Mouse (Mus musculus): ENCODE data around the gene Wbp4.

The Wbp4 gene

GRCm38 (mm10) chr14:79506207-79506606, 24.9 kb upstream of the Wbp4 start:
- 93% methylated on average over 9 of the region's 9 CpGs for WGBS

- 97% methylated on average over 7 of the region's 7 CpGs for WGBS
Observed at GRCm38 (mm10) chr14:79504246-79505006, 23.1 kb upstream of the Wbp4 start.

GRCm38 (mm10) chr14:79503371-79504075, 22.2 kb upstream of the Wbp4 start:
- WGBS = 50% methylated on average over 5 of the region's 5 CpGs

GRCm38 (mm10) chr14:79500756-79501155, 19.4 kb upstream of the Wbp4 start:
- 68% methylated on average over 4 of the region's 4 CpGs for WGBS

- 87% methylated on average over 9 of the region's 9 CpGs for WGBS
Observed at GRCm38 (mm10) chr14:79499326-79499725, 18.0 kb upstream of the Wbp4 start.

GRCm38 (mm10) chr14:79494349-79494748, 13.0 kb upstream of the Wbp4 start:
- 90% methylated on average over 6 of the region's 6 CpGs for WGBS

GRCm38 (mm10) chr14:79490246-79490645, 8.9 kb upstream of the Wbp4 start:
- WGBS = 71% methylated on average over 3 of the region's 3 CpGs

- 78% methylated on average over 12 of the region's 12 CpGs for WGBS
Observed at GRCm38 (mm10) chr14:79489150-79489549, 7.8 kb upstream of the Wbp4 start.

GRCm38 (mm10) chr14:79488531-79488930, 7.2 kb upstream of the Wbp4 start:
- 85% methylated on average over 9 of the region's 9 CpGs for WGBS

GRCm38 (mm10) chr14:79486993-79487731, 5.8 kb upstream of the Wbp4 start:
- 13% methylated on average over 19 of the region's 19 CpGs for WGBS

GRCm38 (mm10) chr14:79486617-79486992, 5.3 kb upstream of the Wbp4 start:
- WGBS = 40% methylated on average over 8 of the region's 8 CpGs

GRCm38 (mm10) chr14:79483611-79484120, 2.3 kb upstream of the Wbp4 start:
- WGBS = 71% methylated on average over 8 of the region's 8 CpGs

GRCm38 (mm10) chr14:79482747-79483355, 1.5 kb upstream of the Wbp4 start:
- WGBS = 27% methylated on average over 15 of the region's 15 CpGs

GRCm38 (mm10) chr14:79482251-79482661, 936 bp upstream of the Wbp4 start:
- under 1% methylated on average over 11 of the region's 11 CpGs for WGBS

GRCm38 (mm10) chr14:79480624-79481338, 539 bp downstream of the Wbp4 start, which contains the start of gene Elf1:
Gene Elf1, plus strand, starts transcription at chr14:79481194.
- WGBS = under 1% methylated on average over 76 of the region's 96 CpGs

- WGBS = 91% methylated on average over 2 of the region's 2 CpGs
Observed at GRCm38 (mm10) chr14:79473384-79473783, 7.9 kb downstream of the Wbp4 start.

- WGBS = 12% methylated on average over 3 of the region's 3 CpGs
Observed at GRCm38 (mm10) chr14:79467621-79468020, 13.7 kb downstream of the Wbp4 start.

- 75% methylated on average over 1 of the region's 1 CpGs for WGBS
Observed at GRCm38 (mm10) chr14:79465623-79466022, 15.7 kb downstream of the Wbp4 start.

- 78% methylated on average over 4 of the region's 4 CpGs for WGBS
Observed at GRCm38 (mm10) chr14:79460988-79461387, 20.3 kb downstream of the Wbp4 start.

- WGBS = 88% methylated on average over 1 of the region's 1 CpGs
Observed at GRCm38 (mm10) chr14:79460401-79460800, 20.9 kb downstream of the Wbp4 start.

- 88% methylated on average over 8 of the region's 10 CpGs for WGBS
Observed at GRCm38 (mm10) chr14:79452591-79452934, 28.8 kb downstream of the Wbp4 start.
